Mouse (Mus musculus) mesoderm, embryonic 11.5 days (tissue): ENCODE results near the gene Olfr1121.
"Not testable (repeated sequence)": the region's sequence is repeated elsewhere in the genome, so short reads cannot be mapped to it uniquely, and the experiment has no call there.

ENCODE experiments used
- DNase-seq: peaks from one replicate; pipeline ENCODE4 v3.0.0-alpha.2; 2012; ENCODE audit warnings: low read depth, low spot score

Olfr1121 gene

GRCm38 (mm10) chr2:87369595-87369994 lies at the start of gene Olfr1121:
Gene Olfr1121, plus strand, starts transcription at chr2:87369895.
- DNase-seq, result no peak

DNA sequence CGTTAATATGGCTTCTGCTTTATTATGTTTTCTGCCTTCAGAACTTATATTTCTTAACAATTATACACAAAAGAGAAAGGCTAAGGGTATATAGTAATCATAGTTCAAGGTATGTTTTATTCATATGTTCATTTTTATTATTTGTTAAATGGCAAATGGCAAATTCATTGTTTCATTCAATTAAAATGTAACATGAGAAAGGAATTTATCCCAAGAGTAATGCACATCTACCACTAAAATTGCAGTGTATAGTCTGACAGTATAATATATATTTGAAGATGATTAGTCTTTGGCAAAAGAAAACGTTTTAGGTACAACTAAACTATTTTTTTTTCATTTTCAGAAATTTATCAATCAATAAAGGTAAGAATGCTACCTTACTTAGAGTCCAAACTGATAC lies 15.2 kb upstream of the Olfr1121 start, which contains the start of gene Olfr1120:
Olfr1120 (plus strand) TSS at position 301 of the 400 bp plus-strand sequence.
- DNase-seq, result no peak

DNA sequence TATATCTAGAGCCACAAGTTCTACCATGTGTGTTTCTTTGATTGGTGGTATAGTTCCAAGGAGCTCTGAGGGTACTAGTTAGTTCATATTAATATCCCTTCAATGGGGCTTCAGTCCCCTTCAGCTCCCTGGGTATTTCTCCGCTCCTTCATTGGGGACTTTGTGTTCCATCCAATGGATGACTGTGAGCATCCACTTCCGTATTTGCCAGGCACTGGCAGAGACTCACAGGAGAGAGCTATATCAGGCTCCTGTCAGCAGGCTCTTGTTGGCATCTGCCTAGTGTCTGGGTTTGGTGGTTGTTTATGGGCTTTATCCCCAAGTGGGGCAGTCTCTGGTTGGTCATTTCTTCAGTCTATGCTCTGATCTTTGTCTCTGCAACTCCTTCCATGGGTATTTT lies 9.6 kb upstream of the Olfr1121 start:
- not testable (repeated sequence) for DNase-seq

DNA sequence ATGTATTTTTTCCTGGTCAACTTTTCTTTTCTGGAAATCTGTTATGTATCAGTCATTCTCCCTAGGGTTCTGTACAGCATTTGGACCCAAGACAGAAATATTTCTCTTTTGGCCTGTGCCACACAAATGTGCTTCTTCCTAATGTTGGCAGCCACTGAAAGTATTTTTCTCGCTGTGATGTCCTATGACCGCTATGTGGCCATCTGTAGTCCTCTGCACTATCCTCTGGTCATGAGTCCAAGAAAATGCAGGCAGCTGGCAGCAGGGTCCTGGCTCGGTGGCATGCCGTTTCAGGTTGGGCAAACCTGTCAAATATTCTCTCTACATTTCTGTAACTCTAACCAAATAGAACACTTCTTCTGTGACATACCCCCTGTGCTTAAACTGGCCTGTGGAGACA lies 2.0 kb downstream of the Olfr1121 start:
- DNase-seq, result no peak

GRCm38 (mm10) chr2:87383935-87384334 lies 14.2 kb downstream of the Olfr1121 start:
- DNase-seq, result no peak

GRCm38 (mm10) chr2:87385549-87385948 lies 15.9 kb downstream of the Olfr1121 start, which contains the start of gene Olfr1122:
Gene Olfr1122, plus strand, starts transcription at chr2:87385849.
- DNase-seq, result no peak

DNA sequence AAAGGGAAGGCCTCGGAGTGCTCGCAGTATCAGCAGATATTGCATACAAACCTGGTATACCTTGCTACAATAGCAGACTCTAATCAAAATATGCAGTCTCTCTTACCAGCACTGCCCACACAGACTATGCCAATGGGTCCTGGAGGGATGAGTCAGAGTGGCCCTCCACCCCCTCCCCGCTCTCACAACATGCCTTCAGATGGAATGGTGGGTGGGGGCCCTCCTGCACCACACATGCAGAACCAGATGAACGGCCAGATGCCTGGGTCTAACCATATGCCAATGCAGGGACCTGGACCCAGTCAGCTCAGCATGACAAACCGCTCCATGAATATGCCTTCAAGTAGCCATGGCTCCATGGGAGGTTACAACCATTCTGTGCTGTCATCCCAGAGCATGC lies 23.9 kb downstream of the Olfr1121 start:
- DNase-seq, result not testable (repeated sequence)

GRCm38 (mm10) chr2:87394686-87395085 lies 25.0 kb downstream of the Olfr1121 start:
- DNase-seq, result not testable (repeated sequence)

DNA sequence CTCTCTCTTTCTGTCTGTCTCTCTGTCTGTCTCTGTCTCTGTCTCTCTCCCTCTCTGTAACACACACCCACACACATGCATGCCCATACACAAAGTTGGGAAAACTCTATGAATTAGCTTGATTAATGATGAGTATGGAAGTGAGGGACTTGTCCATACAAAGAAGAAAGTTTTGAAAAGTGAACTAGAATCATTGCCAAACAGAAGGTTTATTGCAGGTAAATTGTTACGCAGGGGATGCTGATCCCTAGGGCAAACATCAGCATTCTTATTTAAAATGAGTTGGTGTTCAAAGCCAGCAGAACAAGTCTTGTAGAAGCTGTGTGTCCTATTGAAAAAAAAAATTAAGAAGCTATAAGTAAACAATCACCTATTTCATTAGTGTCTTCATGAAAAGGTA lies 46.6 kb downstream of the Olfr1121 start, which contains the start of gene Olfr1123:
Olfr1123 (plus strand) TSS at position 301 of the 400 bp plus-strand sequence.
- DNase-seq, result no peak
